Mouse (Mus musculus): ENCODE measurements around the gene Muc5ac. TPM values are rescaled to one million over a fixed set of nuclear protein-coding genes. Genes with fewer than 3 reads are reported as not detected.
"Not testable (repeated sequence)": the region's sequence is repeated elsewhere in the genome, so short reads cannot be mapped to it uniquely, and the experiment has no call there.

Gene Muc5ac
- polyA plus RNA-seq (2012; ENCODE audit: insufficient read depth, insufficient read length, missing spikeins): not detected in 2 replicates

DNA sequence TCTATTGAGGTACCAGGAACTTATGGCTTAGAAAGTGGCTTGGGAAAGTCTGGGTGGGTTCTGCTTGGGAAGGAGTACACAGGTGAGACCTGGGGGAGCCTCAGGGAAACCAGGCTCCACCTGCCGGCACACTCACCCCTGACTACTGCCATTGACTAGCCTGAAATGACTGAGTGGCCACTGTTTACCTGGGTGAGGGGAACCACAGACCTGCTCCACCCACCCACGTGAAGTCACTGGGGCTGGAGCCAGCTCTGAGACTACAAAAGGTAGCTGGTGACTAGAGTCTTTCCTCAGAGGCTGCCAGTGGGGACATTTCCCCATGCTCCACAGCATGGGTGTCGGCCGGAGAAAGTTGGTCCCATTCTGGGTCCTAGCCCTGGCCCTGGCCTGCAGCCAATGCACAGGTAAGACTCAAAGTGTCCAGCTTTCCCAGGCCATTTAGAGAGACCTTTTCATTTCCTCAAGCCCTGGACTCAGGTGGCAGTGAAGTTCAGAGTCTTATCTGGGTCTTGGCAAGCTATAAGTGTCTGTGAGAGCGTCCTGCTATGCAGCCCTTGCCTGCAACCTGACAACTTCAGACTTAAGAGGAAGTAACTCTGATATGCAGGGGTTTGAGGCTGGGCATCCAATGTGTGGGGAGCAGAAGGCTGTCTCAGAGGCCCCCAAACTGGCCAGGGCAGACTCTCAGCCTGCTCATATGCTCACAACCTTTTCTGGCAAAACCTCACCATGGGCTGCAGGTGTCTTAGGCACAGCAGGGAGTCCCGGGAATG, at the start of gene Muc5ac:
TSS of gene Muc5ac (plus strand) at position 296 of the 776 bp plus-strand sequence.
- Histone ChIP-seq H3K4me1 (ENCODE audit: control insufficient read depth, insufficient read depth, insufficient read length, low read length) (no peaks in the 10 kb centered on the region), H3K4me3 (ENCODE audit: insufficient read depth, low read depth, low read length) (no peak within 1 kb of the TSS), H3K27ac (replicated peaks; ENCODE audit: low read depth, low read length) (no peak within 1 kb of the TSS)

DNA sequence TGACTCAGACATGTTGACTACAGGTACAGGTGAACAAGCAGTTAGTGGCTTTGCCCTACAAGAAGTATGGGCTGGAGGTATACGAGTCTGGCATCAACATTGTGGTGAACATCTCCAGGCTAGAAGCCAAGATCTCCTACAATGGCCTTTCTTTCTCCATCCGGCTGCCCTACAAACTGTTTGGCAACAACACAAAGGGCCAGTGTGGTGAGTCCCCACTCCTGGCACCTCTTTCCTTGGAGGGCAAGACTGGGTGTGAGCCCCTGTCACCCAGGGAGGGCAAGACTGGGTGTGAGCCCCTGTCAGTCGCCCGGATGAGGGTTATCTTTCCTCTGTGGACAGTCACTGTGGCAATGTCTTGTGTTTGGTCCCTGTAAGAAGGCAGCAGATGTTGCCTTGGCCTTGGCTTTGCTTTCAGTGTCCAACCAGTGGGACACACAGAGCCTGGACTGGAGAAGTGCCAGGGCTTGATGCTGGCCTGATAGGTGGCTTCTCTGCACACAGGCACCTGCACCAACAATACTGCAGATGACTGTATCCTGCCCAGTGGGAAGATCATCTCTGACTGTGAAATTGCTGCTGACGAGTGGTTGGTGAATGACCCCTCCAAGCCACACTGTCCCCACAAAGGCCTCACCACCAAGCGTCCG, 41.2 kb upstream of the Muc5ac start:
- Histone ChIP-seq H3K27ac (replicated peaks; ENCODE audit: low read depth, low read length) (no peak overlapping the region), H3K4me1 (ENCODE audit: control insufficient read depth, insufficient read depth, insufficient read length, low read length) (no peaks in the 10 kb centered on the region), H3K4me3 (ENCODE audit: insufficient read depth, low read depth, low read length) (no peak overlapping the region)

DNA sequence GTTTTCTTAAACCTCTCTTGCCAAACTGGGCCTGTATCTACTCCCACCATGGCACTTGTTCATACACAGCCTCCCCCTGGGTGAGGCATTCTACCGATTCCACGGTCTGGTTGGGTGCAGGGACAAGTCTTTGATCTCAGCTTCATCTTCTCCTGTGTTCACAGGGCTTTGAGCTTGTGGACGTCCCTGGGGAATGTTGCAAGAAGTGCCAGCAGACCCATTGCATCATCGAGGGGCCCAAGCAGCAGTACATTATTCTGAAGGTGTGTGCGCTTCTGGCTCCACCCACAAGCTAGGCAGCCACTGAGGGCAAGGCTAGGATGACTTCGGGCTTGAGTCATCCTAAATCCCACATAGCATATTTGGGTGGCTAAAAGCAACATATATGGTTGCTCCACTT, 36.3 kb upstream of the Muc5ac start:
- Histone ChIP-seq H3K4me3 (ENCODE audit: insufficient read depth, low read depth, low read length) (no peak overlapping the region), H3K27ac (replicated peaks; ENCODE audit: low read depth, low read length) (no peak overlapping the region)

DNA sequence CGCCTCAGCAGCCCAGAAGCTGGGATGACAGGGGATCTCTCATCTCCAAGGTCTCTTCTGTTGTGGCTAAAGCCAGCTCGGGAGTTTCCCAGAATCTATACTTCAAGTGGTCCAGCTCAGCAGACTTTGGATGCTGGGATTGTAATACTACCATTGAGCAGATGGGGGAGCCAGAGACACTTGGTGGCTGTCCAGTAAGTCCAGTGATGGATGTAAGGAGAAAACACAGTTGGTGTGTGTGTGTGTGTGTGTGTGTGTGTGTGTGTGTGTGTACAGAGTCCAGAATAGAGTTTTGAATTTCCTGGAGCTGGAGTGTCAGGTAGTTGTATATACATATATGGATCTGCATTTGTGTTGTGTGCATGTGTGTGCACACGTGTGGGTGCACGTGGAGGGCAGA, 32.9 kb upstream of the Muc5ac start:
- H3K4me3 ChIP-seq (ENCODE audit: insufficient read depth, low read depth, low read length): no peak overlapping the region
- no peak overlapping the region for H3K27ac ChIP-seq (replicated peaks; ENCODE audit: low read depth, low read length)
- H3K4me1 ChIP-seq (ENCODE audit: control insufficient read depth, insufficient read depth, insufficient read length, low read length): no peaks in the 10 kb centered on the region

More for the DNA sequence above, 36.3 kb upstream of the Muc5ac start:
- no peaks in the 10 kb centered on the region for H3K4me1 ChIP-seq (ENCODE audit: control insufficient read depth, insufficient read depth, insufficient read length, low read length)

DNA sequence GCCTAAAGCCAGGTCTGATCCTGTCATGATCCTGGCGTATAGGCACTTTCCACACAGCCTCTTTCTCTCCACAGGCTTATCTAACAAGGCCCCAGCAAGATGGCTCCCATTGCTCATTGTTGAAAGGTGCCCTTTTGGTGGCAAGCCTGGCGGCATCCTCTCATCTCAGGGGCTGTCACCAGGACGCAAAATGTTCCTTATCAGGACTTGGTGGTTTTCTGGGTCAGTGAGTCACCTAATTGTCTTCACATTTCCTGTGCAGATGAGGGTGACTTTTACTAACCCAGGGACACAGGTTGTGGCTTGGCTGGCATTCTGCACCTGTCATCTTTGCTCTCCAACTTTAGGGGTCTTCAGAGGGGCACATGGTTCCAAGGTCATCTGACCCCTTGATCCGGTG, 30.5 kb upstream of the Muc5ac start:
- no peak overlapping the region for H3K27ac ChIP-seq (replicated peaks; ENCODE audit: low read depth, low read length)
- no peaks in the 10 kb centered on the region for H3K4me1 ChIP-seq (ENCODE audit: control insufficient read depth, insufficient read depth, insufficient read length, low read length)
- H3K4me3 ChIP-seq (ENCODE audit: insufficient read depth, low read depth, low read length): no peak overlapping the region

DNA sequence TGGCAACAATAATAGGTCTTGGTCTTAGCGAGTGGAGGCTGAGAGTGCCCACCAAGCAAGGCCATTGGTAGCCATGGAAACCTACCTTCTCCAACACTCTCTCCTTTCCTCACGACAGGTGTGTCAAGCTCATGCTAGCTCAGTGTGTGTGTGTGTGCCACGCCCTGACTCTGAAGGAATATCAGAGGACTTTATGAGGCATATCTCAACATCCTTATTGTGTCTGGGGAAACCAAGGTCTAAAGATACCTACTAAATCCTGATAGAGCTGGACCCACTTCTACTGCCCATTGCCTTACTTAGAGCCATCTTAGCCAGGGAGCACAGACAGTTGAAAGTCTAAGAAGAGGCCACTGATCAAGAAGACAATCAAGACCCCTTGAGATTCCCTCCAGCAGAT, 18.3 kb upstream of the Muc5ac start:
- H3K27ac ChIP-seq (replicated peaks; ENCODE audit: low read depth, low read length): no peak overlapping the region
- no peak overlapping the region for H3K4me3 ChIP-seq (ENCODE audit: insufficient read depth, low read depth, low read length)
- H3K4me1 ChIP-seq (ENCODE audit: control insufficient read depth, insufficient read depth, insufficient read length, low read length): peaks cover under 1% of the 10 kb centered on the region; the same call in 1 of the 2 replicates

DNA sequence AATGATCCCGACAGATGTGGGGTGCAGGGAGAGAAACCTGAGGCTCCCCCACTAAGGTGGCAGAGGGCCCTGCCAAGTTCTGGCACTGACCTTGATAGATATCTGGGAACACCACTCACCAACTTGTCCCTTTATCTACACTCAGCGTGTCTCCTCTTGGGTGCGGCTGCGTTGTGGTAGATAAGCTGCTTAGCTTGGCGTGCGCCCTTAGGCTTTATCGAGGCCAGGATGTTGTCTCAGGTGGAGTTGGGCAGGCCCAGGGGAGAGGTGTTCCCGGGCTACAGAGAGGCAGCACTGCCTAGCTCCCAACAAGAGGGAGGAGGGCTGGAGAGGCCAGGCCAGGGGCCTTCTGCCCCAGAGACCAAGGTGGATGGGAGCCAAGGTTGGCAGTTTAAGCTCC, 17.8 kb upstream of the Muc5ac start:
- H3K27ac ChIP-seq (replicated peaks; ENCODE audit: low read depth, low read length): no peak overlapping the region
- H3K4me3 ChIP-seq (ENCODE audit: insufficient read depth, low read depth, low read length): no peak overlapping the region
- no peaks in the 10 kb centered on the region for H3K4me1 ChIP-seq (ENCODE audit: control insufficient read depth, insufficient read depth, insufficient read length, low read length)

DNA sequence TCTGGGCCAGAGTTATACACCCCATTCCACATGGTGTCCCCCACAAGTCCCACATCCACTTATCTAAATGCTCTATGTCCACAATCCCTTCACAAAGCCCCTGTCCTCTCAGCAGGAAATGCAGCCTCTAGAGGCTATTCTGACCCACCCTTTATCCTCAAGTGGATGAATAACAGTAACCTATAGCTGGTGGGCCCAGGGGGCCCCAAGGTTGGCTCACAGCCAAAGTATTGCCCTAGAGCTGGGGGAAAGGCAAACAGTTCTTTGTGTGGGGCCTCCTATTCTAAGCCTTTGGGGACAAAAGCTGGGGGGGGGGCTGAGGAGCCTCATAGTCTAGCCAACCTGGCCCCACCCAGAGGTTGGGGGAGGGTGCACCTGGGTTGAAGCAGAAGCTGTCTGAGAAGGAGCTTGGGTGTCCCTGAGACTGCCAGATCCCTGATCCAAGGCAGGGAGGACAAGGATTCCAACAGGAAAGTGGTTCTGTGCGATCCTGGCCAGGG, 16.7 kb upstream of the Muc5ac start:
- H3K4me1 ChIP-seq (ENCODE audit: control insufficient read depth, insufficient read depth, insufficient read length, low read length): no peaks in the 10 kb centered on the region
- no peak overlapping the region for H3K27ac ChIP-seq (replicated peaks; ENCODE audit: low read depth, low read length)
- no peak overlapping the region for H3K4me3 ChIP-seq (ENCODE audit: insufficient read depth, low read depth, low read length)

DNA sequence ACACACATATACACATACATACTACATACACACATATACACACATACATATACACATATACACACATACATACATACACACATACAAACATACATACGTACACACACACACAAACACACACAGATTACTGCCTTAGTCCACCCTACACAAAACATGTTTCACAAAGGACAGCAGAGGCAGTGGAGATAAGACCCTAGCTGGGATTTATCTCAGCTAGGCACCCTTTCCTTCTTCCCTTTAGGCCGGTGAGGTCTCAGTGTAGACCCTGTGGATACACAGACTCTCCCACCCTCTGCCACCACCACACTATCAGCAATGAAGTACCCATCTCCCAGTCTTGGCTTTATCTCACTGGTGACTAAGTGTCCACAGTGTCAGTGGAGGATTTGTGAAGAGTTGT, 13.9 kb upstream of the Muc5ac start:
- Histone ChIP-seq H3K27ac (replicated peaks; ENCODE audit: low read depth, low read length) (no peak overlapping the region), H3K4me3 (ENCODE audit: insufficient read depth, low read depth, low read length) (no peak overlapping the region), H3K4me1 (ENCODE audit: control insufficient read depth, insufficient read depth, insufficient read length, low read length) (no peaks in the 10 kb centered on the region)

DNA sequence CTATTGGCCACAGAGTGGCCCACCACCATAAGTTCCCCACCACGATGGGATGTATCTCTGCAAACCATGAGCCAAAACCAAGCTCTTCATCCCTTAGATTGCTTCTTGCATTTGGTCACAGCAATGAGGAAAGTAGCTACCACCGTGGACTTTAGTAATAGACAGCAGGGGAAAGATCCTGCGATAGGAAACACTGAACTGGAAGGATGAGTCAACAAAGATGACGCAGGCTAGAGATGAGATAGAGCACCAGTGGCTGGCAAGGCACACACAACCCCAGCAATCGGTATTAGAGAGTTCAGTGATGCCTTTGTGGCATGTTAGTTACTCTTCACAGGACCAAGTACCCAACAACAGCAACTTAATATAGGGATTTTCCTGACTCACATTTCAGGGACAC, 12.6 kb upstream of the Muc5ac start:
- no peaks in the 10 kb centered on the region for H3K4me1 ChIP-seq (ENCODE audit: control insufficient read depth, insufficient read depth, insufficient read length, low read length)
- H3K4me3 ChIP-seq (ENCODE audit: insufficient read depth, low read depth, low read length): no peak overlapping the region
- no peak overlapping the region for H3K27ac ChIP-seq (replicated peaks; ENCODE audit: low read depth, low read length)

DNA sequence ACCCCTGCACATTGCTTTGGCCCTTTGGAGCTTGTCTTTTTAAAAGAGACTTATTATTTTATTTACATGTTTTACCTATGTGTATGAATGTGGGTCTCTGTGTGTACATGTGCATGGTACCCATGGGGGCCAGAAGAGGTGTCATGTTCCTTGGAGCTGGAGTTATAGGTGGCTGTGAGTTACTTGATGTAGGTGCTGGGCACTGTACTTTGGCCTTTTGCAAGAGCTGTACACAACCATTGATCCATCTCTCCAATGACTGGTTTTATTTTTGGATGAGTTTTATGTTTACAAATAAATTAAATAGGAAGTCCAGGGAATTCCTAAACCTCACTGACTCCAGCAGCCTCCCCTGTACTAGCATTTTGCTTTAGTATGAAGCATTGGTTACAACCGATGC, 5.5 kb downstream of the Muc5ac start:
- H3K4me3 ChIP-seq (ENCODE audit: insufficient read depth, low read depth, low read length): no peak overlapping the region
- no peaks in the 10 kb centered on the region for H3K4me1 ChIP-seq (ENCODE audit: control insufficient read depth, insufficient read depth, insufficient read length, low read length)
- H3K27ac ChIP-seq (replicated peaks; ENCODE audit: low read depth, low read length): no peak overlapping the region

DNA sequence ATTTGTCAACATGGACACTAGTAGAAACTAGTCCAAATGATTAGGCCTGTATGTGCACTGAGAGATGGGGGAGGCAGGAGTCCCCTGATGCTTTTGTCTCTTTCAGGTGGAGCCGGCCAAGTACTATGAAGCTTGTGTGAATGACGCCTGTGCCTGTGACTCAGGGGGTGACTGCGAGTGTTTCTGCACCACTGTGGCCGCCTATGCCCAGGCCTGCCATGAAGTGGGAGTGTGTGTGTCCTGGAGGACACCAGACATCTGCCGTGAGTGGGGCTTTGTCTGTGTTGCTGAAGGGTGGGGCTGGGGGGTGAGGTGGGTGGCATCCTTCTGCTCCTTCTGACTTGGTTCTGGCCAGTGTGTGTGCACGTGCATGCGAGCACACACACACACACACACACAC, 14.4 kb downstream of the Muc5ac start:
- no peak overlapping the region for H3K4me3 ChIP-seq (ENCODE audit: insufficient read depth, low read depth, low read length)
- H3K4me1 ChIP-seq (ENCODE audit: control insufficient read depth, insufficient read depth, insufficient read length, low read length): no peaks in the 10 kb centered on the region
- no peak overlapping the region for H3K27ac ChIP-seq (replicated peaks; ENCODE audit: low read depth, low read length)

DNA sequence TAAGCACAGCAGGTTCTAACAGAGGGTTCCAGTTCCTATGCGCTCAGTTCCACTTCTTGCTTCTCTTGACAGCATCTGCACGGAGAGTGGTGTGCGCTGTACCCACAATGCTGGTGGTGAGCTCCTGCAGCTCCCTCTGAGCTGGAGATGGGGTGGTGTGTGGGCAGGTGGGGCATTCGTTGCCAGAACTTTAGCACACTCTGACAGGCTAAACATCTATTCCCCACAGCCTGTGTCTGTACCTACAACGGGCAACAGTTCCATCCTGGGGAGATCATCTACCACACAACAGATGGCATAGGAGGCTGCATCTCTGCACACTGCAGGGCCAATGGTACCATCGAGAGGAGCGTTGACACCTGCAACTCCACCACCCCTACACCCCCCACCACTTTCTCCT, 16.6 kb downstream of the Muc5ac start:
- H3K4me3 ChIP-seq (ENCODE audit: insufficient read depth, low read depth, low read length): no peak overlapping the region
- no peak overlapping the region for H3K27ac ChIP-seq (replicated peaks; ENCODE audit: low read depth, low read length)
- H3K4me1 ChIP-seq (ENCODE audit: control insufficient read depth, insufficient read depth, insufficient read length, low read length): no peaks in the 10 kb centered on the region

DNA sequence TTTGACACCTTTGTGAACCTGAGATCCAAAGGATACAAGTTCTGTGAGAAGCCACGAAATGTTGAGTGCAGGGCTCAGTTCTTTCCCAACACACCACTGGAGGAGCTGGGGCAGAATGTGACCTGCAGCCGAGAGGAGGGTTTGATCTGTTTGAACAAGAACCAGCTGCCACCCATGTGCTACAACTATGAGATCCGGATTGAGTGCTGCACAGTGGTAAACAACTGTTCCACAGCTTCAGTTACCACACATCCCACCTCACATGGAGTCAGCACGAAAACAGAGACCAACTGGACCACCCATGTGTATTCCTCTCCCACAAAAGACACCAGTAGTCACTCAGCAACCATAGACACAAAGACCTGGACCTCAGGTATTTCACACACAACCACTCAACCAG, 19.1 kb downstream of the Muc5ac start:
- H3K4me1 ChIP-seq (ENCODE audit: control insufficient read depth, insufficient read depth, insufficient read length, low read length); H3K27ac ChIP-seq (replicated peaks; ENCODE audit: low read depth, low read length); H3K4me3 ChIP-seq (ENCODE audit: insufficient read depth, low read depth, low read length): not testable (repeated sequence)

DNA sequence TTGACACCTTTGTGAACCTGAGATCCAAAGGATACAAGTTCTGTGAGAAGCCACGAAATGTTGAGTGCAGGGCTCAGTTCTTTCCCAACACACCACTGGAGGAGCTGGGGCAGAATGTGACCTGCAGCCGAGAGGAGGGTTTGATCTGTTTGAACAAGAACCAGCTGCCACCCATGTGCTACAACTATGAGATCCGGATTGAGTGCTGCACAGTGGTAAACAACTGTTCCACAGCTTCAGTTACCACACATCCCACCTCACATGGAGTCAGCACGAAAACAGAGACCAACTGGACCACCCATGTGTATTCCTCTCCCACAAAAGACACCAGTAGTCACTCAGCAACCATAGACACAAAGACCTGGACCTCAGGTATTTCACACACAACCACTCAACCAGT, 21.2 kb downstream of the Muc5ac start:
- H3K27ac ChIP-seq (replicated peaks; ENCODE audit: low read depth, low read length); H3K4me3 ChIP-seq (ENCODE audit: insufficient read depth, low read depth, low read length); H3K4me1 ChIP-seq (ENCODE audit: control insufficient read depth, insufficient read depth, insufficient read length, low read length): not testable (repeated sequence)

DNA sequence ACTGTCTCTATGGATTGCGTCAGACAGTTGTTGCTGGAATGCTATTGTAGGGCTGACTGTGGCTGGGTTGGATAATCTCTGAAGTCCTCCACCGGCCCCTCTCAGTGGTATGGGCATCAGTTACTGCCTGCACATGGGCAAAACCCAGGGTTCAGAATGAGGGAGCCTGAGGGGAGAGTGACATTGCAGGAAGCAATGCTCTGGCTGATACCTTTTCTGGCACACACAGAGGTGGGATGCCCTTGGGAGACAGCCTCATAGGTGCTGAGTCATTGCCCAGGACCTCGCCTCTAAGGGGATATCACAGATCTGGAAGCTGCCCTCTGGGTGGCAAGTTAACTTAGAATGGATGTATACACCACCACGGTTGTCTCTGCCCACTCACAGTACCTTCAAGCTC, 24.5 kb downstream of the Muc5ac start:
- no peaks in the 10 kb centered on the region for H3K4me1 ChIP-seq (ENCODE audit: control insufficient read depth, insufficient read depth, insufficient read length, low read length)
- no peak overlapping the region for H3K4me3 ChIP-seq (ENCODE audit: insufficient read depth, low read depth, low read length)
- H3K27ac ChIP-seq (replicated peaks; ENCODE audit: low read depth, low read length): no peak overlapping the region
